Mouse (Mus musculus) ES-E14 (cell line): ENCODE measurements around the gene Des. TPM values are rescaled to one million over a fixed set of nuclear protein-coding genes. Genes with fewer than 3 reads are reported as not detected.

Source experiments
- DNase-seq: peaks from one replicate; pipeline ENCODE4 v3.0.0-alpha.2; 2013; ENCODE audit warnings: low read depth, low spot score
- H3K27ac ChIP-seq: 2 replicates; pipeline ENCODE4 v1.5.1; 2012; ENCODE audit warnings: low read depth, mild to moderate bottlenecking, low read length, moderate library complexity, mixed read lengths; ENCODE audit not compliant: poor library complexity, insufficient read depth, severe bottlenecking
- H3K36me3 ChIP-seq: 2 replicates; pipeline ENCODE4 v1.6.1; 2012; ENCODE audit warnings: mild to moderate bottlenecking, low read length, moderate library complexity, mixed read lengths; ENCODE audit not compliant: control insufficient read depth, poor library complexity, insufficient read depth, severe bottlenecking
- H3K4me1 ChIP-seq, 2 experiments: fragments of 150-350 bp in 1 of 2; sonication (generic) in 1 of 2; 2 replicates each; pipeline ENCODE4 v1.6.1; 2012; ENCODE audit warnings: low read length in 2 of 2, mild to moderate bottlenecking in 1 of 2, mixed read lengths in 1 of 2; ENCODE audit not compliant: control insufficient read depth in 2 of 2, insufficient read depth in 2 of 2, poor library complexity in 1 of 2
- H3K4me3 ChIP-seq, 2 experiments: fragments of 150-350 bp in 1 of 2; sonication (generic) in 1 of 2; 2 replicates each; pipeline ENCODE4 v1.5.1; 2012; ENCODE audit warnings: low read length in 2 of 2, low read depth in 1 of 2, mild to moderate bottlenecking in 1 of 2, mixed read lengths in 1 of 2; ENCODE audit not compliant: insufficient read depth in 1 of 2, poor library complexity in 1 of 2, severe bottlenecking in 1 of 2
- H3K9ac ChIP-seq: 2 replicates; pipeline ENCODE4 v1.6.1; 2012; ENCODE audit warnings: low read depth, mild to moderate bottlenecking, low read length, mixed read lengths; ENCODE audit not compliant: poor library complexity, insufficient read depth, severe bottlenecking
- H3K9me3 ChIP-seq: fragments of 150-350 bp; sonication (generic); 2 replicates; pipeline ENCODE4 v1.6.1; 2012; ENCODE audit warnings: low read depth, mild to moderate bottlenecking, low read length; ENCODE audit not compliant: control insufficient read depth, insufficient read depth
- CHD2 ChIP-seq: IDR thresholded peaks from 2 replicates; pipeline ENCODE4 v1.6.1; 2014; ENCODE audit warnings: mild to moderate bottlenecking, low read depth, low read length, inconsistent platforms
- HCFC1 ChIP-seq: IDR thresholded peaks from 2 replicates; pipeline ENCODE4 v1.6.1; 2012; ENCODE audit warnings: low read length, inconsistent platforms, borderline replicate concordance; ENCODE audit not compliant: insufficient read depth
- MAFK ChIP-seq: IDR thresholded peaks from 2 replicates; pipeline ENCODE4 v1.6.1; 2014; ENCODE audit warnings: mild to moderate bottlenecking, low read depth, low read length, inconsistent platforms; ENCODE audit not compliant: insufficient read depth
- ZC3H11A ChIP-seq: IDR thresholded peaks from 2 replicates; pipeline ENCODE4 v1.6.1; 2012; ENCODE audit warnings: low read depth, mild to moderate bottlenecking, inconsistent platforms, low read length, borderline replicate concordance
- ZNF384 ChIP-seq: IDR thresholded peaks from 2 replicates; pipeline ENCODE4 v1.6.1; 2012; ENCODE audit warnings: low read depth, low read length, inconsistent platforms
- in situ Hi-C, 2 experiments: fragments of 600-800 bp; cut with MboI; formaldehyde crosslinking; loops; one replicate each; pipeline ENCODE4 v1.15.1; 2025; ENCODE audit warnings: low sequenced_read_pairs in 2 of 2, inconsistent platforms in 1 of 2; ENCODE audit not compliant: unreplicated experiment in 2 of 2
- total RNA-seq: library from RNA; depleted of rRNA; stranded (reverse); fragments of 300-350 nt; gene quantifications from 2 replicates; pipeline ENCODE4 v1.2.3, GENCODE M21; 2012

Des gene
- total RNA-seq, 1 experiment: 19.4 TPM

- no peak for DNase-seq
- no peak overlapping the region for H3K4me3 ChIP-seq
- no peaks in the 10 kb centered on the region for H3K36me3 ChIP-seq
- no peak for TF ChIP-seq ZNF384
- no peak for TF ChIP-seq MAFK
- TF ChIP-seq ZC3H11A: no peak
- no peak for TF ChIP-seq HCFC1
- no peak for TF ChIP-seq CHD2
- no peak overlapping the region for H3K27ac ChIP-seq
- peaks cover 4 to 17% of the 10 kb centered on the region in 2 experiments for H3K4me1 ChIP-seq
- H3K9me3 ChIP-seq: no peaks in the 10 kb centered on the region
- no peak overlapping the region for H3K9ac ChIP-seq
- in situ Hi-C loops: no loop called here
Observed at GRCm38 (mm10) chr1:75379196-75379595, 19.1 kb downstream of the Des start.

- Histone ChIP-seq H3K36me3 (no peaks in the 10 kb centered on the region), H3K27ac (no peak overlapping the region), H3K9ac (no peak overlapping the region), H3K9me3 (no peaks in the 10 kb centered on the region), H3K4me3 (no peak overlapping the region), H3K4me1 (peaks cover 4 to 11% of the 10 kb centered on the region in 2 experiments)
- in situ Hi-C loops: no loop called here
- no peak for TF ChIP-seq ZNF384
- no peak for TF ChIP-seq CHD2
- no peak for TF ChIP-seq MAFK
- TF ChIP-seq HCFC1: no peak
- no peak for TF ChIP-seq ZC3H11A
- DNase-seq: no peak
Observed at GRCm38 (mm10) chr1:75379931-75380330, 19.8 kb downstream of the Des start.

DNA sequence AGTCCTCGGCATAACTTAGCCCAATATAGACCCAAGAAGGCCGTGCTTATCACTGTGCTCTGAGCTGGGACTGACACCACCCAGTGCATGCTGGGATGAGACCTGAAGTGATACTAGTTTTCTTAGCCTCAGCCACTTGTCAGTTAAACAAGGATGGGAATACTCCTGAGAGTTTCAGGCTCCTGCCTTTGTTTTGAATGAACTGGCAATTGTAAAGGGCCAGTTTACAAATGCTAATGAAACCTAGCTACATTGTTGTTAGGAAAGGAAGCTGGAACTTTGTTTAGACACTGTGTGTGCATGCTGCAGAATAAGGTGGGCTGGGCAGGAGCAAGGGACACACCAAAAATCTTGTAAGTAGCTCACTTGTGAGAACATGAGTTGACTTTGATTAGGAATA is 20.8 kb downstream of the Des start:
- no peak for DNase-seq
- no peak overlapping the region for H3K9ac ChIP-seq
- H3K9me3 ChIP-seq: no peaks in the 10 kb centered on the region
- peak overlapping the region in 1 of 2 experiments; percentile 85; a peak in 2 of 4 replicates for H3K4me3 ChIP-seq
- in situ Hi-C loops: no loop called here
- H3K27ac ChIP-seq: no peak overlapping the region
- peaks cover 4 to 9% of the 10 kb centered on the region in 2 experiments for H3K4me1 ChIP-seq
- peaks cover 2% of the 10 kb centered on the region; the same call in 1 of the 2 replicates for H3K36me3 ChIP-seq
- no peak for TF ChIP-seq ZC3H11A
- TF ChIP-seq HCFC1: no peak
- TF ChIP-seq ZNF384: no peak
- no peak for TF ChIP-seq CHD2
- no peak for TF ChIP-seq MAFK

DNA sequence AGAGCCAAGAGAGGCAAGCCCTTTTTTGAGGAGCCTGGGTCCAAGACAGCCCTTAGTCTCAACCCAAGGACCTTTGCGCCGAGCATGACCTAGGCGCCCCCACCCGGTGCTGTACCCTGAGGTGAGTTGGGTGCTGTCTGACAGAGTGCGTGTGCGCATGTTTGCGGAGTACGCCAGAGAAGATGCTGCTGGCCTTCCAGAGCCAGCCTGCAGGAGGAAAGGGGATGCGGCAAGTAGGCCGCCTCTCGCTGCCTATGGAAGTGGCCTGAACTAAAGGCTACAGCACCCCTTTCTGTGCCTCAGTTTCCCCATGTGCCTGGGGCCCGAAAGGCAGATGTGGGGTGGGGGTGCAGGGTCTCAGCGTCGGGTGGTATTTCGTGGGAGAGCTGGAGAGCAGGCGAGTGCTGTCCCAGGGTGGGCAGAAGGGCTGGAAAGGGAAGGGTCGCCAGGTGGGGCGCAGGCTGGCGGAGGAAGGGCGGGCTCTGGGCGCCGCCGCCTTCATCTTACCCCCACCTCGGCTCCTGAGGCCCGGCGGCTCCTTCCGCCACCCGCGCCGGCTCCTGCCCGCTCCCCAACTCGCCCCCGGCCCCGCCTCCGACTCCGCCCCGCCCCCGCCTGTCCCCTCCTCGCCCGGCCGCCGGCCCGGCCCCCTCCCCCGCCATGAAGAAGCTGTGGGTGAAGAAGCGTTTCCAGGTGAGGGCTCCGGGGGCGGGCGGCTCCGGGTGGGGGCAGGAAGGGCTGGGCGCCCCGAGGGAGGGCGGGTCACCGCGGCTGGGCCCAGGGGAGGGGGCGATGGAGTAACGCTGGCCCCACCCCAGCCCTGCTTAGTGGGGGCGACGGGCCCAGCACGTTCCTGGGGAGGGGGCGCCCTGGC is 21.6 kb downstream of the Des start:
- no peaks in the 10 kb centered on the region for H3K9me3 ChIP-seq
- peaks cover 2% of the 10 kb centered on the region; the same call in 1 of the 2 replicates for H3K36me3 ChIP-seq
- no peak for TF ChIP-seq CHD2
- TF ChIP-seq MAFK: no peak
- no peak for TF ChIP-seq HCFC1
- TF ChIP-seq ZC3H11A: no peak
- H3K4me3 ChIP-seq: peak overlapping the region; percentile 69 to 85
- peak overlapping the region; percentile 63 for H3K9ac ChIP-seq
- in situ Hi-C loops: no loop called here
- DNase-seq: no peak
- no peak overlapping the region; the same call in 1 of the 2 replicates for H3K27ac ChIP-seq
- H3K4me1 ChIP-seq: peaks cover 4 to 9% of the 10 kb centered on the region in 2 experiments
